8 mouse cellular contexts compared by ENCODE assay signal in the genomic region with DNA sequence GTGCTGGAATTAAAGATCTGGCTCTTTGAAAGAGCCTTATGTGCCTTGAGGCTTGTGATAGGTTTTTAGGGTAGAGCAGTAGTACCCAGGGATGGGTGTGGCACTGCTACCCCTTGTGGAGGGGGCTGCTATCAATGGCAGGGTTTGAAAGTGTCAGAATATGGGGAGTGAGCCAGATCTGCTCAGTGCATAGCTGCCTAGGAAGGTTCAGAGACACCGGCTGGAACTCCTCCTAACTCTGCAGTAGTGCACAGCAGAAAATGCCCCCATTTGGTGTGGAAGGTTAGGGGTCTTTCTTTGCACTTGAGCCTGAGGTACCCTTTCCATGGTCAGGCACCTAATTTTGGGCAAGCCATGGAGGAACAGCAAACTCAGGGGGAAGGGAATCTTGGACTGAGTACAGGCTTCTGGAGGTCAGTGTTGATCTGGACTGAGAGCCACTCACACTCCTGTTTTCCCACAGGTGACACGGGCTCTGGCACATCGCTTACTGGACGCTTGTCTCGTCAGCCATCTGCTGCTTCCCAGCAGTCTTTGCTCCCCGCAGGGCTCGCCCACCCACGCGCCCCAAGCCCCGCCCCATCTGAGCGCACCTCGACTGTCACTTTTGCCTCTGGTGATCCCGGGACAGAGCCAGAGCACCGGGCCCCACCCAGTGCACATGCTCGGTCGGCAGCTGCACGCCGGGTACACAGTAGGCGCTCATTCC. TPM values are rescaled to one million over a fixed set of nuclear protein-coding genes. Genes with fewer than 3 reads are reported as not detected.
DNase-seq lines count a peak whose midpoint lies in the region; ATAC-seq and TF ChIP-seq lines count a peak whose summit lies in the region.

No protein-coding gene starts in this region.

- peaks cover 4% of the 10 kb centered on the region for H3K4me1 ChIP-seq in liver, embryonic 11.5 days (replicated peaks; ENCODE audit: control insufficient read depth, insufficient read depth, low read length)
- no peaks in the 10 kb centered on the region for H3K4me1 ChIP-seq in midbrain, postnatal 0 days (ENCODE audit: insufficient read depth, low read length)
- H3K4me1 ChIP-seq in stomach, embryonic 14.5 days (ENCODE audit: control insufficient read depth, insufficient read depth, low read length): 0 out of 2 replicates have a peak, but pooled peaks cover 4% of the 10 kb centered on the region

- no peaks in the 10 kb centered on the region for H3K9me3 ChIP-seq in liver, embryonic 11.5 days (ENCODE audit: control insufficient read depth, low read length)
- no peaks in the 10 kb centered on the region for H3K9me3 ChIP-seq in midbrain, postnatal 0 days (ENCODE audit: low read length)
- no peaks in the 10 kb centered on the region for H3K9me3 ChIP-seq in stomach, embryonic 14.5 days (ENCODE audit: control insufficient read depth, low read depth, low read length)

- WGBS in liver, embryonic 11.5 days: 4% methylated on average over 19 of the region's 19 CpGs
- WGBS in midbrain, postnatal 0 days: 8% methylated on average over 19 of the region's 19 CpGs
- WGBS in stomach, embryonic 14.5 days: 5% methylated on average over 19 of the region's 19 CpGs

- no peaks in the 10 kb centered on the region; the same call in 1 of the 2 replicates for H3K27me3 ChIP-seq in liver, embryonic 11.5 days (replicated peaks; ENCODE audit: control insufficient read depth, insufficient read depth, low read length)
- no peaks in the 10 kb centered on the region for H3K27me3 ChIP-seq in midbrain, postnatal 0 days (ENCODE audit: insufficient read depth, low read length)
- H3K27me3 ChIP-seq in stomach, embryonic 14.5 days (ENCODE audit: control insufficient read depth, insufficient read depth, low read length): no peaks in the 10 kb centered on the region

- peak overlapping the region; percentile 80 for H3K4me2 ChIP-seq in liver, embryonic 11.5 days
- peak overlapping the region; percentile 78 for H3K4me2 ChIP-seq in midbrain, postnatal 0 days (ENCODE audit: low read depth, low read length, poor library complexity, severe bottlenecking)
- H3K4me2 ChIP-seq in stomach, embryonic 14.5 days (replicated peaks; ENCODE audit: low read depth, low read length): peak overlapping the region; percentile 37

- peak overlapping the region; percentile 54 for H3K4me3 ChIP-seq in liver, embryonic 11.5 days (ENCODE audit: low read depth, low read length)
- peak overlapping the region; percentile 39 for H3K4me3 ChIP-seq in midbrain, postnatal 0 days (ENCODE audit: low read depth, low read length)
- peak overlapping the region; percentile 44 for H3K4me3 ChIP-seq in stomach, embryonic 14.5 days (ENCODE audit: low read depth, low read length)

- H3K27ac ChIP-seq in liver, embryonic 11.5 days (ENCODE audit: low read depth, low read length): no peak overlapping the region
- no peak overlapping the region for H3K27ac ChIP-seq in midbrain, postnatal 0 days (ENCODE audit: low read depth, low read length)
- H3K27ac ChIP-seq in stomach, embryonic 14.5 days (ENCODE audit: low read length): no peak overlapping the region

- peak; percentile 13 for DNase-seq in ovary, adult 18-20 months (ENCODE audit: low spot score)
- DNase-seq in ovary, postnatal 10 days (ENCODE audit: low spot score): no peak
- DNase-seq in cerebellum, postnatal 4 days (ENCODE audit: low spot score in 2 of 2): peak; percentile 29 to 40
- DNase-seq in gastrocnemius, postnatal 25 days: peak; percentile 45
- peak; percentile 72 for DNase-seq in liver, embryonic 11.5 days (ENCODE audit: low spot score)
- peak; percentile 31 for DNase-seq in midbrain, postnatal 0 days (ENCODE audit: low spot score)

- TF ChIP-seq CTCF in midbrain, postnatal 0 days (IDR thresholded peaks at IDR 0.05): no peak

- H3K9ac ChIP-seq in liver, embryonic 11.5 days (ENCODE audit: low read depth, low read length): peak overlapping the region; percentile 60
- H3K9ac ChIP-seq in midbrain, postnatal 0 days (replicated peaks; ENCODE audit: low read length, poor library complexity, severe bottlenecking): peak overlapping the region; percentile 61; the same call in 1 of the 2 replicates
- H3K9ac ChIP-seq in stomach, embryonic 14.5 days (replicated peaks; ENCODE audit: low read depth, low read length): no peak overlapping the region

- peak; percentile 84 for ATAC-seq in inflammation-experienced regulatory T-cells, adult 6 months
- ATAC-seq in liver, embryonic 11.5 days (replicated peaks; ENCODE audit: low FRiP score): peak; percentile 89
- ATAC-seq in midbrain, postnatal 0 days (ENCODE audit: low FRiP score): peak; percentile 77
- peak; percentile 74 for ATAC-seq in stomach, embryonic 14.5 days (ENCODE audit: insufficient number of reproducible peaks, insufficient read depth, low FRiP score, low read depth)

- H3K36me3 ChIP-seq in liver, embryonic 11.5 days (ENCODE audit: control insufficient read depth, insufficient read depth, low read length): no peaks in the 10 kb centered on the region; the same call in 1 of the 2 replicates
- H3K36me3 ChIP-seq in midbrain, postnatal 0 days (ENCODE audit: insufficient read depth, low read length): peaks cover 17% of the 10 kb centered on the region
- H3K36me3 ChIP-seq in stomach, embryonic 14.5 days (ENCODE audit: control insufficient read depth, insufficient read depth, low read length): peaks cover 3% of the 10 kb centered on the region; the same call in 1 of the 2 replicates

RNA-seq across cellular contexts. Expression of gene Exoc3, which starts 42.0 kb away (rescaled TPM):
- total RNA-seq in gastrocnemius, postnatal 25 days (2021): 10 to 100 TPM; 29.7 to 33.5 TPM
- polyA plus RNA-seq in inflammation-experienced regulatory T-cells, adult 6 months (2017; shearing (Covaris generic)): 10 to 100 TPM; 82.9 to 87.4 (median 86.4) TPM
- polyA plus RNA-seq in liver, embryonic 11.5 days (2014; fragmentation: Nextera tagmentation; extraction: Ambion mirVana): 50.2 and 55.9 TPM in 2 replicates
- total RNA-seq in midbrain, postnatal 0 days (2014; rRNA removed): 62.5 and 112 TPM in 2 replicates
- 106 and 113 TPM in 2 replicates for polyA plus RNA-seq in midbrain, postnatal 0 days (2015; fragmentation: Nextera tagmentation; extraction: Ambion mirVana)
- polyA plus RNA-seq in stomach, embryonic 14.5 days (2014; fragmentation: Nextera tagmentation; extraction: Ambion mirVana): 82.1 and 86.8 TPM in 2 replicates

RNA-seq across cellular contexts. Expression of gene Slc9a3, which starts 45.2 kb away (rescaled TPM):
- total RNA-seq in gastrocnemius, postnatal 25 days (2021): under 1 TPM; 0.13 to 0.32 TPM
- polyA plus RNA-seq in inflammation-experienced regulatory T-cells, adult 6 months (2017; shearing (Covaris generic)): under 1 TPM in 1 of 3 experiments, not detected in 2; 0.17 TPM
- not detected in 2 replicates for polyA plus RNA-seq in liver, embryonic 11.5 days (2014; fragmentation: Nextera tagmentation; extraction: Ambion mirVana)
- total RNA-seq in midbrain, postnatal 0 days (2014; rRNA removed): 0.49 and 1.4 TPM in 2 replicates
- 1.0 and 1.1 TPM in 2 replicates for polyA plus RNA-seq in midbrain, postnatal 0 days (2015; fragmentation: Nextera tagmentation; extraction: Ambion mirVana)
- not detected in 2 replicates for polyA plus RNA-seq in stomach, embryonic 14.5 days (2014; fragmentation: Nextera tagmentation; extraction: Ambion mirVana)
